Mouse (Mus musculus) kidney, embryonic 16.5 days (tissue): Measurements from ENCODE around the gene Rgsl1. TPM values are rescaled to one million over a fixed set of nuclear protein-coding genes. Genes with fewer than 3 reads are reported as not detected.

Experiments
- ATAC-seq: fragments of 200-750 bp; cut with Nextera tagmentation; 2 replicates; pipeline ENCODE4 v1.8.0; 2017; ENCODE audit warnings: moderate TSS enrichment; ENCODE audit not compliant: low FRiP score, low TSS enrichment
- H3K27ac ChIP-seq: fragments of 300-500 bp; sonication (generic); 2 replicates; pipeline ENCODE4 v1.5.1; 2014; ENCODE audit warnings: low read length
- H3K27me3 ChIP-seq: fragments of 300-500 bp; sonication (generic); 2 replicates; pipeline ENCODE4 v1.6.1; 2014; ENCODE audit warnings: low read length, control low read depth, mixed read lengths; ENCODE audit not compliant: insufficient read depth
- H3K36me3 ChIP-seq: fragments of 300-500 bp; sonication (generic); 2 replicates; pipeline ENCODE4 v1.6.1; 2014; ENCODE audit warnings: low read length, control low read depth, mixed read lengths; ENCODE audit not compliant: insufficient read depth
- H3K4me1 ChIP-seq: fragments of 300-500 bp; sonication (generic); 2 replicates; pipeline ENCODE4 v1.6.1; 2014; ENCODE audit warnings: low read length, control low read depth, mixed read lengths; ENCODE audit not compliant: insufficient read depth
- H3K4me2 ChIP-seq: fragments of 300-500 bp; sonication (generic); replicated peaks from 2 replicates; pipeline ENCODE4 v1.6.1; 2014; ENCODE audit warnings: low read depth, low read length
- H3K4me3 ChIP-seq: fragments of 300-500 bp; sonication (generic); 2 replicates; pipeline ENCODE4 v1.5.1; 2014; ENCODE audit warnings: mild to moderate bottlenecking, low read length
- H3K9ac ChIP-seq: fragments of 300-500 bp; sonication (generic); replicated peaks from 2 replicates; pipeline ENCODE4 v1.6.1; 2014; ENCODE audit warnings: low read length
- H3K9me3 ChIP-seq: fragments of 300-500 bp; sonication (generic); 2 replicates; pipeline ENCODE4 v1.6.1; 2016; ENCODE audit warnings: low read length, control low read depth
- WGBS: fragments of 180-500 bp; shearing (Covaris S2); extraction: QIAGEN DNeasy Blood & Tissue Kit; methylation state at CpG from one replicate; pipeline ENCODE4 v1.1.7; 2014; 5-methylcytosine and 5-hydroxymethylcytosine counted together
- polyA plus RNA-seq: library from polyadenylated mRNA; unstranded; fragments of >200 nt; fragmentation: Nextera tagmentation; extraction: Ambion mirVana; gene quantifications from 2 replicates; pipeline ENCODE4 v1.2.1, GENCODE M21; 2015

The Rgsl1 gene
- polyA plus RNA-seq, 1 experiment from 2014 or later, result not detected

DNA sequence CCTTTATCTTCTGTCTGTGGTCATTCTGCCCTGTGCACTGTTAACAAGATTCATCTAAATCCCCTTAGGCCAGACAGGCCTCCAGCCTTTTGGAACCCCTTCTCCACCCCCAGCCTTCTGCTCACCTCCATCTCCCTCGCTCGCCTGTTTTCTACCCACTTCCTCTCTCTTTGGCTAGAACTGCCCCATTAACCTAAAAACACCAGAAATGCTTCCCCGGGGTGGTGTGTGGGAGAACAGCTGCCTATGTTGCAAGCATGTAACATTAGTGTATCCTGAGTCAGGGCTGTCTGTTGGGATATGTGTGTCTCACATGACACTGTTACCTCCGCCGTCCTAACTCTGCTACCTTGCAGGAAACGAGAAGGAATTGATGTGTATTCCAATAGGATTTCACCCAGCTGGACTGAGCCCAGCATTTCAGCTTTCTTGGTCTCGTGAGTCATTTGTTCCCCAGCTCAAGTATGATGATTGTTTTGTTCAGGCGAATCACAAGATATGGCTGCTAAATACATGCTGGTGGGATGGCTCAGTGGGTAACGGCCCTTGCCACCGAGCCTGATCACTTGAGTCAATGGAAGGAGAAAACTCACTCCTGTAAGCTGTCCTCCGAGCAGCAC, 1.7 kb downstream of the Rgsl1 start:
- no peak for ATAC-seq
- H3K4me1 ChIP-seq, result no peaks in the 10 kb centered on the region
- WGBS, result 83% methylated on average over 11 of the region's 11 CpGs
- H3K4me3 ChIP-seq, result no peak overlapping the region
- H3K27ac ChIP-seq, result no peak overlapping the region
- H3K27me3 ChIP-seq, result no peaks in the 10 kb centered on the region
- no peaks in the 10 kb centered on the region for H3K9me3 ChIP-seq
- H3K36me3 ChIP-seq, result no peaks in the 10 kb centered on the region
- H3K4me2 ChIP-seq, result no peak overlapping the region
- no peak overlapping the region for H3K9ac ChIP-seq

DNA sequence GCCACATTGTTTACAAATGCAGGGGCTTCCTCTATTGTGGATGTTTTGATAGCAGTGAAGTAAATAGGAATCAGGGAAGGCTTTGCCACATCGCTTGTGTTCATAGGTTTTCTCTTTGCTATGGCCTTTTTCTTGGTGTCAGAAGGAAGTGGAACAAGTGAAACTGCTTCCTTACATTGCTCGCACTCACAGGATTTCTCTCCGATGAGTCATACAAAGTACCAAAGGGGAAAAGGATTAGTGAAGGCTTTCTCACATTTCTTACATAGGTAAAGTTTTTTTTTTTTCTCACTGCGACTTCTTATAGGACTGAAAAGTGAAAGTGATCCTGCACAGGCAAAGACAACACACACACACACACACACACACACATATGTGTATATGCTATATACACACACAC, 7.9 kb downstream of the Rgsl1 start:
- 80% methylated on average over 4 of the region's 4 CpGs for WGBS
- Histone ChIP-seq H3K4me3 (no peak overlapping the region), H3K9me3 (no peaks in the 10 kb centered on the region), H3K4me1 (no peaks in the 10 kb centered on the region), H3K9ac (no peak overlapping the region), H3K36me3 (no peaks in the 10 kb centered on the region), H3K4me2 (no peak overlapping the region), H3K27ac (no peak overlapping the region), H3K27me3 (no peaks in the 10 kb centered on the region)
- no peak for ATAC-seq

DNA sequence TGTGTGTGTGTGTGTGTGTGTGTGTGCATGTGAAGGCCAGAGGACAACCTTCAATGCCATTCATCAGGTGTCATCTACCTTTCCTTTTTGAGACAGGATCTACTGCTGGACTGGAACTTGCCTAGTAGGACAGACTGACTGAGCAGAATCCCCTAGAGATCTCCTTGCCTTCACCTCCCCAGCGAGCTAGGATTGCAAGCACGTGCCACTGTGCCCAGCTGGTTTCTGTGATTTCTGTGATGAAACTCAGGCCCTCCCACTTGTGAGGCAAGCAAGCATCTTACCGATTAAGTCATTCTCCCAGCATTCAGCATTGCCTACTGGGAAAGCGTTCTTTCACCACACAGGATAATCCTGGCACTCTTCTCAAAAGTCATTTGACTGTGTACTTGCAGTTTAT, 13.2 kb downstream of the Rgsl1 start:
- Histone ChIP-seq H3K27ac (no peak overlapping the region), H3K27me3 (no peaks in the 10 kb centered on the region), H3K4me1 (no peaks in the 10 kb centered on the region), H3K9ac (no peak overlapping the region), H3K4me2 (no peak overlapping the region), H3K4me3 (no peak overlapping the region), H3K9me3 (no peaks in the 10 kb centered on the region), H3K36me3 (no peaks in the 10 kb centered on the region)
- ATAC-seq, result no peak
- WGBS, result 82% methylated on average over 4 of the region's 4 CpGs

DNA sequence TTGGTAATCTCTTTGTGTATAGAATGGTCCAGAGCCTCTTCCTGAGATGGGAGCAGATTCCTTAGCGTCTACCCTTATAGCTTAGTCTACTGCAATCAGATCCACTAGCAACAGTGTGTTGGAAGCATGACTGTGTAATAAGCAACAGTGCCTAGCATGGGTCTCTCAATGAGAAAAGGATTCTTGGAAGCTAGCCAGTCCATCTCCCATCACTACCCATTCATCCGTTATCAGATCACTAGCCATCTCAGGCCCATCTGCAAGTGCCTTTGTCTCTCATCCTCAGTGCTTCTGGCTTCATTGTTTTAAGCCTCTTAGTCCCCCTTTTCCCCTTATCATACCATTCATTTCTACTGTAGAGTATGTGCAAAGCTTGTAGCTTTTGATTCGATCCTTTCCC, 23.7 kb downstream of the Rgsl1 start:
- no peak overlapping the region for H3K27ac ChIP-seq
- H3K4me1 ChIP-seq, result no peaks in the 10 kb centered on the region
- ATAC-seq, result no peak
- H3K27me3 ChIP-seq, result no peaks in the 10 kb centered on the region
- H3K4me3 ChIP-seq, result no peak overlapping the region
- H3K9ac ChIP-seq, result no peak overlapping the region
- no peak overlapping the region for H3K4me2 ChIP-seq
- no peaks in the 10 kb centered on the region for H3K36me3 ChIP-seq
- WGBS, result 91% methylated on average over 3 of the region's 3 CpGs
- H3K9me3 ChIP-seq, result 0 out of 2 replicates have a peak, but pooled peaks cover 3% of the 10 kb centered on the region

DNA sequence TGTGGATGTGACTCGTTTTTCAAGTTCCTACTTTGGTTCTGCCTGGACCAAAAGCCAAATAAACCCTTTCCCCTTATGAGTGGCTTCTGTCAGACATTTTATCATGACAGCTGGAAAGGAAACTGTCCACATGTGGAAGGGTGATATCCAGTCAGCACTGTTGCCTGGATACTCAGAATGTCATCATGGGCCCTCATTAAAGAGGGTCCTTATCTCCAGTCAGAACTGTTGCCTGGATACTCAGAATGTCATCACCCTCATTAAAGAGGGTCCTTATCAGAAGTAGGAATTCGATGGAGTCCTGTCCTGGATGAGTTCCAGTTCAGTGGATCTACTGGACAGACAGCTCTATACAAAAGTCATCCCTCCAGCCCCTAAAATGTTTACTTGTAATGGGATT, 29.7 kb downstream of the Rgsl1 start:
- Histone ChIP-seq H3K9me3 (0 out of 2 replicates have a peak, but pooled peaks cover 3% of the 10 kb centered on the region), H3K27me3 (no peaks in the 10 kb centered on the region), H3K9ac (no peak overlapping the region), H3K4me3 (no peak overlapping the region), H3K36me3 (no peaks in the 10 kb centered on the region), H3K4me1 (no peaks in the 10 kb centered on the region), H3K4me2 (no peak overlapping the region), H3K27ac (no peak overlapping the region)
- no peak for ATAC-seq
- WGBS, result 57% methylated on average over 2 of the region's 2 CpGs

- Histone ChIP-seq H3K4me1 (no peaks in the 10 kb centered on the region), H3K27me3 (no peaks in the 10 kb centered on the region), H3K36me3 (no peaks in the 10 kb centered on the region), H3K9me3 (no peaks in the 10 kb centered on the region), H3K27ac (no peak overlapping the region), H3K4me3 (no peak overlapping the region), H3K9ac (no peak overlapping the region), H3K4me2 (no peak overlapping the region)
- WGBS, result 48% methylated on average over 13 of the region's 13 CpGs
- ATAC-seq, result no peak
Measured at GRCm38 (mm10) chr1:153807390-153807993, 36.5 kb downstream of the Rgsl1 start.

- no peaks in the 10 kb centered on the region for H3K36me3 ChIP-seq
- H3K9ac ChIP-seq, result no peak overlapping the region
- no peaks in the 10 kb centered on the region for H3K27me3 ChIP-seq
- H3K9me3 ChIP-seq, result no peaks in the 10 kb centered on the region
- no peak overlapping the region for H3K4me3 ChIP-seq
- H3K4me2 ChIP-seq, result no peak overlapping the region
- ATAC-seq, result no peak
- H3K27ac ChIP-seq, result no peak overlapping the region
- 83% methylated on average over 8 of the region's 8 CpGs for WGBS
- no peaks in the 10 kb centered on the region for H3K4me1 ChIP-seq
Measured at GRCm38 (mm10) chr1:153803530-153803929, 40.4 kb downstream of the Rgsl1 start.

DNA sequence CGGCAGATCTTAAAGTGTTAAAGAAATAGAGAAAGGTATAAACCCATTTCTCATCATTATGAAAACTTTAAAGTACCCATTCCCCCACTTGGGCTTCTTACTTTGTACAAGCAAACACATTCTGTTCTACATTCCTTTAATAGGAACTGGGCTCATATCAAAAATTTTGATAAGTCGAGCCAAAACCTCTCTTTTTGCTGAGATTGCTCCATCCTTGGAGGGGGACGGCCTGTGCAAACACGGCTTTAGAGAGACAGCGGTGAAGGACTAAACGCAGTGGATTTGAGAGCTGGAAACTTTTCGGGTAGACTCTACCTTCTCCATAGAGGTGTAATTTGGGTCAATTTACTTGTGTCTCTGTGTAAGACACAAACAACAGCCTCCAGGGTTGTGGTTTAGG, 41.3 kb downstream of the Rgsl1 start:
- Histone ChIP-seq H3K27ac (no peak overlapping the region), H3K4me3 (no peak overlapping the region), H3K9me3 (no peaks in the 10 kb centered on the region), H3K36me3 (no peaks in the 10 kb centered on the region), H3K27me3 (no peaks in the 10 kb centered on the region), H3K4me1 (no peaks in the 10 kb centered on the region), H3K9ac (no peak overlapping the region), H3K4me2 (no peak overlapping the region)
- WGBS, result 90% methylated on average over 7 of the region's 7 CpGs
- no peak for ATAC-seq

DNA sequence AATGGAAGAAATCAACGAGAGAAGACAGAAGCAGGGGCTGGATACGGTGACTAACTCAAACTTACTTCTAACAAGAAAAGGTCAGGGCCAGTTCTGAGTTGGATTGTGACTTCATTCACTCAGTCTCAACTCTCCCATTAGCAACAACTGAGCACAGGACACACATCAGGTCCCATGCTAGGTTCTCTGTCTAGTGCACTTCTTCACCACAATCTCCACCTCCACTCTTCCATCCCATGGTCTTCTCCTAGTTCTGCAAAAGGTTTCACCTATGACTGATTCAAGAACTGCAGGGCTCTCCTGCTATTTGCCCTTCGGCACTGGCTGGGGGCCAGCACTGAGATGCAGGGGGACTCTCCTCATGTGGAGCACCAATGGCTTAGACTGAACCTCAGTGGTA, 49.7 kb downstream of the Rgsl1 start:
- whole genome bisulfite sequencing, result 54% methylated on average over 3 of the region's 3 CpGs
- ATAC-seq, result no peak
- Histone ChIP-seq H3K27me3 (no peaks in the 10 kb centered on the region), H3K4me2 (no peak overlapping the region), H3K36me3 (no peaks in the 10 kb centered on the region), H3K9me3 (no peaks in the 10 kb centered on the region), H3K4me1 (no peaks in the 10 kb centered on the region), H3K4me3 (no peak overlapping the region), H3K27ac (no peak overlapping the region), H3K9ac (no peak overlapping the region)

DNA sequence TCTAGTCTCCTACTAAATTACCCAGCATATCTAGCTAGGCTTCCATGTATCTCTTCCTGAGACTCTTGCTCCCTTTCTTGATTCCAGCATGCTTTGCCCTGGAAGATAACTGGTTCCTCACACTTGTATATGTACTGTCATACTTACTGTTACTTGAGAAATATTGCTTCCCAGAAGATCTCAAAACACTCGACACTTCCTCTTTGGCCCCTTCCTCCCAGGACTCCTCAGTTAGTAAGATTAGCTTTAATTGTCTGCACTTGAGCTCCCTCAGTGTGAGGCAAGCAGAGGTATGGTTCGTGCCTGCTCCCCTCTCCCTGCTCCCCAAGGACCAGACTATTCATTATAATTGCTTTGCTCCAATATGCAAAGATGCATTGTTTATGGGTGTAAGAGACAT, 53.2 kb downstream of the Rgsl1 start:
- Histone ChIP-seq H3K9me3 (no peaks in the 10 kb centered on the region), H3K27me3 (no peaks in the 10 kb centered on the region), H3K9ac (no peak overlapping the region), H3K36me3 (no peaks in the 10 kb centered on the region), H3K4me2 (no peak overlapping the region), H3K27ac (no peak overlapping the region), H3K4me3 (no peak overlapping the region), H3K4me1 (no peaks in the 10 kb centered on the region)
- WGBS, result 64% methylated on average over 2 of the region's 2 CpGs
- ATAC-seq, result no peak
